Mouse (Mus musculus) CH12.LX (cell line): ENCODE data around the gene Ctcfl.

Experiments used
- E2F4 ChIP-seq: IDR thresholded peaks from 2 replicates; pipeline ENCODE4 v1.6.1; 2011; ENCODE audit warnings: low read depth, low read length, improper control_type of control experiment; ENCODE audit not compliant: insufficient replicate concordance
- ZNF384 ChIP-seq: IDR thresholded peaks from 2 replicates; pipeline ENCODE4 v1.6.1; 2012; ENCODE audit warnings: low read depth, low read length, improper control_type of control experiment, inconsistent platforms

- TF ChIP-seq ZNF384 (no peak), E2F4 (no peak)
Measured at GRCm38 (mm10) chr2:173163380-173163779, 44.1 kb upstream of the Ctcfl start.
